Mouse (Mus musculus) CH12.LX (cell line): ENCODE measurements around the gene Hdac1. TPM values are rescaled to one million over a fixed set of nuclear protein-coding genes. Genes with fewer than 3 reads are reported as not detected.

Experiments used
- DNase-seq: peaks from one replicate; pipeline ENCODE4 v3.0.0-alpha.2; 2013; ENCODE audit errors: extremely low read depth
- H3K27ac ChIP-seq: 2 replicates; pipeline ENCODE4 v1.5.1; 2012; ENCODE audit warnings: low read depth, mild to moderate bottlenecking, control low read depth, moderate library complexity; ENCODE audit not compliant: insufficient read depth
- H3K27me3 ChIP-seq: replicated peaks from 2 replicates; pipeline ENCODE3; 2012; ENCODE audit warnings: inconsistent platforms
- H3K36me3 ChIP-seq, 2 experiments: replicated peaks in 1 of 2; 2 replicates each; pipeline versions ENCODE3 to v1.6.1; 2012; ENCODE audit warnings: inconsistent platforms in 1 of 2, low read length in 1 of 2, mild to moderate bottlenecking in 1 of 2, mixed read lengths in 1 of 2, moderate library complexity in 1 of 2; ENCODE audit not compliant: control insufficient read depth in 1 of 2, insufficient read depth in 1 of 2
- H3K4me1 ChIP-seq, 2 experiments: 2 replicates each; pipeline ENCODE4 v1.6.1; 2012; ENCODE audit warnings: inconsistent platforms in 1 of 2, moderate library complexity in 1 of 2; ENCODE audit not compliant: insufficient read depth in 2 of 2, control insufficient read depth in 1 of 2
- H3K4me2 ChIP-seq: 2 replicates; pipeline ENCODE4 v1.6.1; 2012; ENCODE audit warnings: low read depth, mild to moderate bottlenecking, control low read depth; ENCODE audit not compliant: poor library complexity, insufficient read depth, severe bottlenecking
- H3K4me3 ChIP-seq, 3 experiments: fragments of 150-350 bp in 1 of 3; sonication (generic) in 1 of 3; replicated peaks in 1 of 3; 2 replicates each; pipeline versions ENCODE3 to v1.5.1; 2011 to 2012; ENCODE audit warnings: low read depth in 2 of 3, low read length in 2 of 3, mild to moderate bottlenecking in 2 of 3, moderate library complexity in 2 of 3, control low read depth in 1 of 3, improper control_type of control experiment in 1 of 3, inconsistent platforms in 1 of 3, mixed read lengths in 1 of 3; ENCODE audit not compliant: poor library complexity in 1 of 3
- H3K79me2 ChIP-seq: replicated peaks from 2 replicates; pipeline ENCODE4 v1.6.1; 2012; ENCODE audit warnings: mild to moderate bottlenecking, moderate library complexity; ENCODE audit not compliant: control insufficient read depth, poor library complexity, insufficient read depth, severe bottlenecking; ENCODE audit errors: extremely low read depth
- H3K9ac ChIP-seq: 2 replicates; pipeline ENCODE4 v1.6.1; 2012; ENCODE audit warnings: low read depth, mild to moderate bottlenecking, control low read depth, moderate library complexity; ENCODE audit not compliant: insufficient read depth
- H3K9me3 ChIP-seq: replicated peaks from 2 replicates; pipeline ENCODE3; 2012; ENCODE audit warnings: low read length, inconsistent platforms, mixed read lengths
- BHLHE40 ChIP-seq: IDR thresholded peaks from 2 replicates; pipeline ENCODE4 v1.6.1; 2011; ENCODE audit warnings: mild to moderate bottlenecking, low read depth, low read length, improper control_type of control experiment
- CHD1 ChIP-seq: IDR thresholded peaks from 2 replicates; pipeline ENCODE4 v1.6.1; 2012; ENCODE audit warnings: low read depth, low read length, improper control_type of control experiment, inconsistent platforms
- CTCF ChIP-seq, 2 experiments: IDR thresholded peaks in 1 of 2; conservative IDR thresholded peaks in 1 of 2; 2 replicates each; pipeline ENCODE4 v1.5.1; 2011 to 2012; ENCODE audit warnings: low read depth in 2 of 2, low read length in 2 of 2, improper control_type of control experiment in 1 of 2, inconsistent platforms in 1 of 2, mild to moderate bottlenecking in 1 of 2, moderate library complexity in 1 of 2
- JUN ChIP-seq: IDR thresholded peaks from 2 replicates; pipeline ENCODE4 v1.6.1; 2011; ENCODE audit warnings: low read depth, mild to moderate bottlenecking, low read length, improper control_type of control experiment, moderate library complexity; ENCODE audit not compliant: insufficient read depth
- JUND ChIP-seq: conservative IDR thresholded peaks from 2 replicates; pipeline ENCODE4 v1.6.1; 2011; ENCODE audit warnings: low read depth, low read length, improper control_type of control experiment
- MXI1 ChIP-seq: IDR thresholded peaks from 2 replicates; pipeline ENCODE4 v1.6.1; 2011; ENCODE audit warnings: mild to moderate bottlenecking, low read depth, low read length, improper control_type of control experiment
- MYC ChIP-seq: IDR thresholded peaks from 2 replicates; pipeline ENCODE4 v1.6.1; 2011; ENCODE audit warnings: low read depth, mild to moderate bottlenecking, improper control_type of control experiment, low read length
- NRF1 ChIP-seq: IDR thresholded peaks from 2 replicates; pipeline ENCODE4 v1.6.1; 2014; ENCODE audit warnings: low read depth, mild to moderate bottlenecking, inconsistent platforms, low read length, improper control_type of control experiment, moderate library complexity
- POLR2A ChIP-seq: IDR thresholded peaks from 2 replicates; pipeline ENCODE4 v1.6.1; 2011; ENCODE audit warnings: low read depth, mild to moderate bottlenecking, improper control_type of control experiment, low read length
- RCOR1 ChIP-seq: conservative IDR thresholded peaks from 2 replicates; pipeline ENCODE4 v1.6.1; 2012; ENCODE audit warnings: low read depth, mild to moderate bottlenecking, inconsistent platforms, low read length, improper control_type of control experiment
- TBP ChIP-seq: conservative IDR thresholded peaks from 2 replicates; pipeline ENCODE4 v1.6.1; 2011; ENCODE audit warnings: low read depth, low read length, improper control_type of control experiment
- TCF12 ChIP-seq: IDR thresholded peaks from 2 replicates; pipeline ENCODE4 v1.6.1; 2014; ENCODE audit warnings: low read depth, mild to moderate bottlenecking, inconsistent platforms, low read length, improper control_type of control experiment
- UBTF ChIP-seq: IDR thresholded peaks from 2 replicates; pipeline ENCODE4 v1.6.1; 2012; ENCODE audit warnings: low read depth, mild to moderate bottlenecking, inconsistent platforms, low read length, improper control_type of control experiment, moderate library complexity
- USF1 ChIP-seq: IDR thresholded peaks from 2 replicates; pipeline ENCODE4 v1.6.1; 2014; ENCODE audit warnings: low read depth, mild to moderate bottlenecking, inconsistent platforms, low read length, improper control_type of control experiment
- ZC3H11A ChIP-seq: IDR thresholded peaks from 2 replicates; pipeline ENCODE4 v1.6.1; 2012; ENCODE audit warnings: low read depth, mild to moderate bottlenecking, inconsistent platforms, low read length, improper control_type of control experiment
- ZKSCAN1 ChIP-seq: IDR thresholded peaks from 2 replicates; pipeline ENCODE4 v1.6.1; 2012; ENCODE audit warnings: low read depth, inconsistent platforms, low read length, improper control_type of control experiment, borderline replicate concordance
- ZMIZ1 ChIP-seq: IDR thresholded peaks from 2 replicates; pipeline ENCODE4 v1.6.1; 2012; ENCODE audit warnings: low read depth, mild to moderate bottlenecking, inconsistent platforms, low read length, improper control_type of control experiment
- dilution Hi-C: fragments of 300-500 bp; cut with MboI; formaldehyde crosslinking; loops from 2 replicates; pipeline ENCODE4 v1.14.3; 2020; ENCODE audit warnings: low sequenced_read_pairs; ENCODE audit not compliant: extremely low pct_unique_long_range_greater_than_20kb, extremely low pct_ligation_motif_present
- in situ Hi-C: fragments of 300-500 bp; cut with MboI; formaldehyde crosslinking; loops from 3 replicates; pipeline ENCODE4 v1.14.3; 2019; ENCODE audit warnings: low sequenced_read_pairs, low pct_ligation_motif_present, low pct_unique_long_range_greater_than_20kb, mixed read lengths
- polyA plus RNA-seq: library from polyadenylated mRNA; unstranded; fragments of >175 nt; gene quantifications from 2 replicates; pipeline ENCODE4 v1.2.1, GENCODE M21; 2012; ENCODE audit warnings: low read depth; ENCODE audit not compliant: insufficient read length
- total RNA-seq, 2 experiments: library from RNA; depleted of rRNA; stranded (reverse); fragments of 300-350 nt in 1 of 2; fragments of >200 nt in 1 of 2; gene quantifications; 2 replicates each; pipeline ENCODE4 v1.2.3; 2012 to 2014

The Hdac1 gene
- total and polyA plus RNA-seq, 3 experiments: 71.7 to 231 (median 106) TPM

DNA sequence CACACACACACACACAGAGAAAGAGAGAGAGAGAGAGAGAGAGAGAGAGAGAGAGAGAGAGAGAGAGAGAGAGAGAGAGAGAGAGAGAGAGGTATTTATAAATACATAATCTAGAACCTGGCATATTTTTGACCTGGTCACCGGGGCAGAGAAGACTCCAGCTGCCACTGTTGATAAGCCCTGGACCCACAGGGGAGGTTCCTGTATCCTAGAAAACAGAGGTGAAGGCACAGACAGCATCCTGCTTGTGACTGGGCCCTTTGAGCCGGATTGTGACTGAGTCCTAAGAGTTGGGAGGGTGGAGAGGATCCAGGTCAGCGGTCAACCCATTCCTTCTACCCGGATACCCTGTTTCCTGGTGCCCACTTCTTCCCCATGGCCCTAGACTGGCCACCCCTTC lies 46.4 kb upstream of the Hdac1 start:
- in situ Hi-C loops: no loop called here

DNA sequence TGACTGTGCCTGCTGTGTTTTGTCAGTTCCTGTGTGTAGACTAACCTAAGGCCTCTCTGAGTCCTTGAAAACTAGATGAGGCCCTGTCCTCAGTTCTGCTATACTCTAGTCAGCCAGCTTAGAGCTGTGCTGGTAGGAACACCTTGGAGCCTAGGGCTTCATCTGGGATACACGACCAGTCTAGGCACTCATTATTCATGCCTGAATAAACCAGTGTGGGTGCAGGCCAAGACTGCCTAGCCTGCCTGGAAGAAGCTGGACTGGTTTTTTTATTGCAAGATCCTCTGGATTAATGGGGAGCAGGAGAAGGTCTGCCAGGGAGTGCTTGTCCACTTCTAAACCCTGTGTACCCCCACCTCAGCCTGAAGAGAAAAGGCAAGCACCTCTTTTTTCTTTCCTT lies 44.4 kb upstream of the Hdac1 start:
- DNase-seq: no peak
- in situ Hi-C loops: no loop called here
- peak overlapping the region in 1 of 3 experiments; percentile 28 for H3K4me3 ChIP-seq
- dilution Hi-C loops: no loop called here
- H3K4me2 ChIP-seq: peak overlapping the region; percentile 24
- peaks cover 7 to 37% of the 10 kb centered on the region in 2 experiments; a peak in 3 of 4 replicates for H3K4me1 ChIP-seq
- TF ChIP-seq USF1: no peak
- TF ChIP-seq JUN: no peak
- TF ChIP-seq ZKSCAN1: no peak
- no peak for TF ChIP-seq MXI1
- TF ChIP-seq MYC: no peak
- no peak for TF ChIP-seq RCOR1
- no peak for TF ChIP-seq NRF1
- no peak for TF ChIP-seq UBTF
- TF ChIP-seq ZC3H11A: no peak
- peaks cover 18 to 44% of the 10 kb centered on the region in 2 experiments for H3K36me3 ChIP-seq
- H3K79me2 ChIP-seq: peaks cover 8% of the 10 kb centered on the region
- no peaks in the 10 kb centered on the region for H3K27me3 ChIP-seq
- H3K9me3 ChIP-seq: no peaks in the 10 kb centered on the region
- no peak overlapping the region for H3K27ac ChIP-seq
- H3K9ac ChIP-seq: no peak overlapping the region

More for the DNA sequence above, 46.4 kb upstream of the Hdac1 start:
- Histone ChIP-seq H3K4me1 (peaks cover 4 to 30% of the 10 kb centered on the region in 2 experiments; a peak in 2 of 4 replicates), H3K9ac (no peak overlapping the region), H3K79me2 (peaks cover 8% of the 10 kb centered on the region), H3K4me3 (no peak overlapping the region), H3K27ac (no peak overlapping the region), H3K9me3 (no peaks in the 10 kb centered on the region), H3K36me3 (peaks cover 34 to 63% of the 10 kb centered on the region in 2 experiments), H3K27me3 (no peaks in the 10 kb centered on the region), H3K4me2 (no peak overlapping the region)
- DNase-seq: no peak
- no peak for TF ChIP-seq NRF1
- dilution Hi-C loops: no loop called here

DNA sequence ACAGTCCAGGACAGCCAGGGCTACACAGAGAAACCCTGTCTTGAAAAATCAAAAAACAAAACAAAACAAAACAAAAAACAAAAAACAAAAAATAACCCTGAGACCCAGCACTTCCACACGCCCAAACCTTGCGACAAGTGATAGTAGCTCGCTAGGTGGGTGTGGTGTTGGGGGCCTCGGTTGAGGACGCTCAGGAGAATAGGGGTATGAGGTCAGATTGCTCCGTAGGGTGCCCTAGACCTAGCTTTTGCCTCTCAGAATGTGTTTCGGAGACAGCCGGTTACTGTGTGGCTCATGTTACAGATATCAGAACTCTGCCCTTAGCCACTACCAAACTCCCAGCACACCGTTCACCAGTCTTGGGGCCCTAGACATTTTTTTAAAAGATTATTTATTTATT lies 43.3 kb upstream of the Hdac1 start:
- H3K9ac ChIP-seq: peak overlapping the region; percentile 59
- peaks cover 10 to 39% of the 10 kb centered on the region in 2 experiments for H3K4me1 ChIP-seq
- peak overlapping the region; percentile 92; the same call in 1 of the 2 replicates for H3K27ac ChIP-seq
- H3K36me3 ChIP-seq: peaks cover 7 to 32% of the 10 kb centered on the region in 2 experiments
- peak overlapping the region; percentile 51 to 69 (median 60) for H3K4me3 ChIP-seq
- no peaks in the 10 kb centered on the region for H3K27me3 ChIP-seq
- in situ Hi-C loops: no loop called here
- peak overlapping the region; percentile 61; the same call in 1 of the 2 replicates for H3K4me2 ChIP-seq
- dilution Hi-C loops: no loop called here
- peaks cover 8% of the 10 kb centered on the region for H3K79me2 ChIP-seq
- no peaks in the 10 kb centered on the region for H3K9me3 ChIP-seq
- peak; percentile 44 for DNase-seq
- 0 out of 2 replicates have a peak, but pooled peaks have one; percentile 5 for TF ChIP-seq ZMIZ1
- 0 out of 2 replicates have a peak, but pooled peaks have one; percentile 30 for TF ChIP-seq CHD1
- TF ChIP-seq NRF1: no peak
- TF ChIP-seq CTCF (conservative IDR thresholded peaks at IDR 0.05 in 1 of 2, IDR thresholded peaks at IDR 0.05 in 1 of 2; ENCODE audit: low read depth in 2 of 2, low read length in 2 of 2): no peak
- 0 out of 2 replicates have a peak, but pooled peaks have one; percentile 14 for TF ChIP-seq TCF12
- no peak for TF ChIP-seq JUND
- TF ChIP-seq BHLHE40: no peak
- 0 out of 2 replicates have a peak, but pooled peaks have one; percentile 37 for TF ChIP-seq TBP
- TF ChIP-seq POLR2A: no peak
